Mouse (Mus musculus): Measurements from ENCODE around the gene Zfp266. TPM values are rescaled to one million over a fixed set of nuclear protein-coding genes. Genes with fewer than 3 reads are reported as not detected.

Zfp266 gene
- polyA plus RNA-seq, 1 experiment from 2014 or later: 124 TPM

DNA sequence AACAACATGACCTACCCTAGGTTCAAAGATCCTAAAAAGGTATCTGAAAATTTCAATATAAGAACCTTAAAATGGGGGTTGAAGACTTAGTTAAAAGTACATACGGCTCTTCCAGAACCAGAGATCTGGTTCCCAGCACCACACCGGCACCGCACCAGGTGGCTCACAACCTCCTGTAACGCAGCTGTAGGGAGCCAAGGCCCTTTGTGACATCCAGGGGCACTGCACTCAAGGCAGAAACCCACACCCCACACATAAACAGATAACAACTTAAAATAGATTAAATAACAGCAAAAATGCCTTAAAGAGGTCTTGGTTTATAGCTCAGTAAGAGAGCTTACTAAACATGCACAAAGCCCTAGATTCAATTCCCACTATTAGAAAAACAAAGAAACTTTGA, 1.3 kb downstream of the Zfp266 start:
- 13% methylated on average over 4 of the region's 4 CpGs for WGBS
- peak overlapping the region; percentile 26; the same call in 1 of the 2 replicates for H3K9ac ChIP-seq

GRCm38 (mm10) chr9:20518708-20519107, 2.5 kb downstream of the Zfp266 start:
- Histone ChIP-seq H3K27ac (no peak overlapping the region), H3K4me3 (peak overlapping the region; percentile 49; the same call in 1 of the 2 replicates), H3K4me2 (peak overlapping the region; percentile 85; the same call in 1 of the 2 replicates), H3K9ac (no peak overlapping the region), H3K36me3 (replicated peaks) (0 out of 2 replicates have a peak, but pooled peaks cover 10% of the 10 kb centered on the region), H3K4me1 (peaks cover 49% of the 10 kb centered on the region), H3K27me3 (replicated peaks) (no peaks in the 10 kb centered on the region), H3K9me3 (no peaks in the 10 kb centered on the region)
- 86% methylated on average over 4 of the region's 4 CpGs for WGBS
- no peak for ATAC-seq (replicated peaks)

More for the DNA sequence above, 1.3 kb downstream of the Zfp266 start:
- Histone ChIP-seq H3K4me2 (peak overlapping the region; percentile 85), H3K27me3 (replicated peaks) (no peaks in the 10 kb centered on the region), H3K4me1 (peaks cover 45% of the 10 kb centered on the region), H3K4me3 (peak overlapping the region; percentile 49), H3K27ac (no peak overlapping the region), H3K9me3 (no peaks in the 10 kb centered on the region), H3K36me3 (replicated peaks) (0 out of 2 replicates have a peak, but pooled peaks cover 5% of the 10 kb centered on the region)
- ATAC-seq (replicated peaks): no peak

GRCm38 (mm10) chr9:20517727-20518126, 3.5 kb downstream of the Zfp266 start:
- Histone ChIP-seq H3K4me1 (peaks cover 49% of the 10 kb centered on the region), H3K4me3 (no peak overlapping the region), H3K27ac (no peak overlapping the region), H3K9ac (no peak overlapping the region), H3K36me3 (replicated peaks) (0 out of 2 replicates have a peak, but pooled peaks cover 10% of the 10 kb centered on the region), H3K27me3 (replicated peaks) (no peaks in the 10 kb centered on the region), H3K4me2 (no peak overlapping the region), H3K9me3 (no peaks in the 10 kb centered on the region)
- ATAC-seq (replicated peaks): no peak
- WGBS: 96% methylated on average over 1 of the region's 1 CpGs

DNA sequence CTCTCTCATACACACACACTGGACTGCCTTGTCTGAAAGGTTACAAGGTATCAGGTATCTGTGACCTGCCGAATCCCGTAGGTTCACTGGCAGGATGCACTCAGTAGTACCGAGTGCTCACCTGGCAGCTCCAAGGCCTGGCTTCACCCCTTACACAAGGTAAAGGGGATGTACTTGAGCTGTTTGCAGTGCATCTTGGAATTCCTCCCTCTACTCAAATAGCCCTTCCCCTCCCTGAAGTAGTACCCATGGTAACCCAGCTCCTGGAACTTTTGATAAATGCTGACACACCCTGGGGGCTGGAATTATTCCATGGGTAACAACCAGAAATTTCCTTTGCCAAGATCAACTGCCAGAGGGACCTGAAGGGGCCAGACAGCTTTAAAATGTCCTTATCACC, 7.2 kb downstream of the Zfp266 start:
- Histone ChIP-seq H3K27me3 (replicated peaks) (no peaks in the 10 kb centered on the region), H3K9me3 (no peaks in the 10 kb centered on the region), H3K36me3 (replicated peaks) (0 out of 2 replicates have a peak, but pooled peaks cover 10% of the 10 kb centered on the region), H3K9ac (no peak overlapping the region), H3K4me1 (peaks cover 51% of the 10 kb centered on the region), H3K4me3 (no peak overlapping the region), H3K4me2 (no peak overlapping the region), H3K27ac (no peak overlapping the region)
- ATAC-seq (replicated peaks): no peak
- WGBS: 90% methylated on average over 3 of the region's 3 CpGs

GRCm38 (mm10) chr9:20512714-20513113, 8.5 kb downstream of the Zfp266 start:
- no peak overlapping the region for H3K4me2 ChIP-seq
- H3K4me3 ChIP-seq: no peak overlapping the region
- H3K36me3 ChIP-seq (replicated peaks): 0 out of 2 replicates have a peak, but pooled peaks cover 10% of the 10 kb centered on the region
- H3K27me3 ChIP-seq (replicated peaks): no peaks in the 10 kb centered on the region
- no peak overlapping the region for H3K27ac ChIP-seq
- ATAC-seq (replicated peaks): no peak
- no peaks in the 10 kb centered on the region for H3K9me3 ChIP-seq
- WGBS: 88% methylated on average over 8 of the region's 8 CpGs
- no peak overlapping the region for H3K9ac ChIP-seq
- H3K4me1 ChIP-seq: peaks cover 40% of the 10 kb centered on the region

DNA sequence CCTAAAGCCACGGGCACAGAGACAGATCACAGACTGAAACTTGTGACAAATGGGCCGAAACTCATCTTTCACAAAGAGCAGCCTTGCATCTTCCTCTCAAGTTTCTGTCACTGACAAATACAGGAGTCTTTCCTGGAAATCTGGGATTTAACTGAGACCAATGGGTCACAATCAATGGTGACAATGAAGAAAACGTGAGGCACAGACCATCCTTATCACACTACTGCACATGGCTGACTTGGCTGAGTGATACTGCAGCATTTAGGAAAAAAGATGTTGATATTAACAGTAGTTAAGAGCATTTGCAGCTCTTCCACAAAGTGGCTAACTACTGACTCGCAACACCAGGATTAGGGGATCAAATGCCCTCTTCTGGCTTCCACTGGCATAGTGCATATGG, 9.6 kb downstream of the Zfp266 start:
- Histone ChIP-seq H3K4me1 (peaks cover 29% of the 10 kb centered on the region), H3K4me2 (no peak overlapping the region), H3K4me3 (no peak overlapping the region), H3K27me3 (replicated peaks) (no peaks in the 10 kb centered on the region), H3K9me3 (no peaks in the 10 kb centered on the region), H3K27ac (no peak overlapping the region), H3K36me3 (replicated peaks) (0 out of 2 replicates have a peak, but pooled peaks cover 15% of the 10 kb centered on the region), H3K9ac (no peak overlapping the region)
- 84% methylated on average over 4 of the region's 4 CpGs for whole genome bisulfite sequencing
- no peak for ATAC-seq (replicated peaks)

- no peak overlapping the region for H3K27ac ChIP-seq
- 79% methylated on average over 1 of the region's 1 CpGs for WGBS
- H3K27me3 ChIP-seq (replicated peaks): no peaks in the 10 kb centered on the region
- no peak overlapping the region for H3K9ac ChIP-seq
- peaks cover 26% of the 10 kb centered on the region for H3K4me1 ChIP-seq
- no peaks in the 10 kb centered on the region for H3K9me3 ChIP-seq
- H3K4me3 ChIP-seq: no peak overlapping the region
- no peak overlapping the region for H3K4me2 ChIP-seq
- H3K36me3 ChIP-seq (replicated peaks): peaks cover 19% of the 10 kb centered on the region
- ATAC-seq (replicated peaks): no peak
Observed at GRCm38 (mm10) chr9:20510346-20510745, 10.9 kb downstream of the Zfp266 start.

GRCm38 (mm10) chr9:20509676-20510075, 11.5 kb downstream of the Zfp266 start:
- Histone ChIP-seq H3K27me3 (replicated peaks) (no peaks in the 10 kb centered on the region), H3K4me3 (no peak overlapping the region), H3K9ac (no peak overlapping the region), H3K36me3 (replicated peaks) (peaks cover 21% of the 10 kb centered on the region), H3K27ac (no peak overlapping the region), H3K4me1 (peaks cover 20% of the 10 kb centered on the region), H3K9me3 (no peaks in the 10 kb centered on the region), H3K4me2 (no peak overlapping the region)
- ATAC-seq (replicated peaks): no peak
- WGBS: 70% methylated on average over 3 of the region's 3 CpGs

DNA sequence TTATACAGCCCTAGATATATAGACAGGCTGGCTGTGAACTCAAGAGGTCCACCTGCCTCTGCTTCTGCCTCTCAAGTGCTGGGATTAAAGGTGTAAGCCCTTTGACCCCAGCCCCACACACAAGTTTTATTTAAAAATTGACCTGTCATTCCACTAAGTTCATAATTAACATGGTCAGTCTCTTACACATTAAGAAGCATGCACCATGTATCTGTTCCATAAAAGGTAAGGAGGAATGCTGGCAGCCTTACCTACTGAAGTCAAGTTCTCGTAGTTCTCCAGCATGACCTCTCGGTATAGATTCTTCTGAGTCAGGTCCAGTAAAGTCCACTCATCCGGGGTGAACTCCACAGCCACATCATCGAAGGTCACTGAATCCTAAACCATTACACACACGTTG, 16.4 kb downstream of the Zfp266 start:
- Histone ChIP-seq H3K36me3 (replicated peaks) (peaks cover 59% of the 10 kb centered on the region), H3K9ac (no peak overlapping the region), H3K4me2 (no peak overlapping the region), H3K4me3 (no peak overlapping the region), H3K27ac (no peak overlapping the region), H3K4me1 (peaks cover under 1% of the 10 kb centered on the region; the same call in 1 of the 2 replicates), H3K27me3 (replicated peaks) (no peaks in the 10 kb centered on the region), H3K9me3 (no peaks in the 10 kb centered on the region)
- 92% methylated on average over 5 of the region's 5 CpGs for WGBS
- ATAC-seq (replicated peaks): no peak

GRCm38 (mm10) chr9:20493281-20493680, 27.9 kb downstream of the Zfp266 start:
- Histone ChIP-seq H3K36me3 (replicated peaks) (peaks cover 15% of the 10 kb centered on the region), H3K9ac (peak overlapping the region; percentile 94), H3K4me3 (peak overlapping the region; percentile 99), H3K27me3 (replicated peaks) (no peaks in the 10 kb centered on the region), H3K4me2 (peak overlapping the region; percentile 73), H3K9me3 (no peaks in the 10 kb centered on the region), H3K27ac (peak overlapping the region; percentile 98), H3K4me1 (peaks cover 42% of the 10 kb centered on the region)
- WGBS: 4% methylated on average over 9 of the region's 9 CpGs
- no peak for ATAC-seq (replicated peaks)

- peak within 1 kb of the TSS; percentile 73 for H3K4me2 ChIP-seq
- peak within 1 kb of the TSS; percentile 99 for H3K4me3 ChIP-seq
- peaks cover 42% of the 10 kb centered on the region for H3K4me1 ChIP-seq
- H3K9ac ChIP-seq: peak within 1 kb of the TSS; percentile 94
- H3K36me3 ChIP-seq (replicated peaks): peaks cover 9% of the 10 kb centered on the region
- ATAC-seq (replicated peaks): peak; percentile 96
- H3K27ac ChIP-seq: peak within 1 kb of the TSS; percentile 98
- H3K27me3 ChIP-seq (replicated peaks): no peaks in the 10 kb centered on the region
- H3K9me3 ChIP-seq: no peaks in the 10 kb centered on the region
- WGBS: under 1% methylated on average over 40 of the region's 40 CpGs
Observed at GRCm38 (mm10) chr9:20492527-20493233, 28.5 kb downstream of the Zfp266 start, which contains the start of gene Zfp426. TSS of gene Zfp426 (minus strand) at chr9:20492746.

DNA sequence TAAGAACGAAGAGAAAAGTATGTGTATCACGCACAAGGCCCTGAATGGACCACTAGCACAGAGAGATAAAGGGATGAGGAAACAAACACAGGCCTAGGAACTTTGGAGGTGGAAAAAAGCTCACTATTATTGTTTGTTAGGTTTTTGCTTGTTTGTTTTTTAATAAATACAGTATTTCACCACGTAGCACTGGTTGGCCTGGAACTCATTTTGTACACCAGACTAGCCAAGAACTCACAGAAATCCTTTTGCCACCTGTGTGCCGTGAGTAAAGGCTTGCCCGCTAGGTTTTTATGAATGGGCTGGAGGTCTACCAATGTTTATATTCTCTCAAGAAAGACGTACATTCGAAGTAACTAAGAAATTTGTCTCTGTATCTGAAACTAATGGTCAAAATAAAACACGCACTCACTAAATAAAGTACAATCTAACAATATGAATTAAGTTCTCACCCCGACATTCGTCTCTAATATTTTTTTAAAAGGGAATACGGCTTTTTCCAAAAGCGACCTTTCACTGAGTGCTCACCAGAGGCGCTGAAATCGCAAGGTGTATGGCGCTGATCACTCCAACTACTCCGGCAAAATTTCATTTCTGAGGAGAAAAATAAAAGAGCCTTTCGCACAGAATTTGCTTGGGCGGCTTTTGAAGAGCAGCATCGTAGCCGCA, 29.2 kb downstream of the Zfp266 start:
- no peak for ATAC-seq (replicated peaks)

More for the DNA sequence above, 29.2 kb downstream of the Zfp266 start:
- Histone ChIP-seq H3K4me1 (peaks cover 42% of the 10 kb centered on the region), H3K27me3 (replicated peaks) (no peaks in the 10 kb centered on the region), H3K4me2 (peak overlapping the region; percentile 73), H3K9ac (peak overlapping the region; percentile 94), H3K4me3 (peak overlapping the region; percentile 99), H3K9me3 (no peaks in the 10 kb centered on the region), H3K36me3 (replicated peaks) (0 out of 2 replicates have a peak, but pooled peaks cover 3% of the 10 kb centered on the region), H3K27ac (peak overlapping the region; percentile 98)
- 12% methylated on average over 20 of the region's 20 CpGs for WGBS
